Mouse (Mus musculus) MEL (cell line): Measurements from ENCODE around the gene Macf1.

Experiments
- CTCF ChIP-seq, 3 experiments: IDR thresholded peaks in 2 of 3; conservative IDR thresholded peaks in 1 of 3; 2 replicates each; pipeline ENCODE4 v1.5.1; 2011 to 2012; ENCODE audit warnings: low read length in 3 of 3, low read depth in 2 of 3, mild to moderate bottlenecking in 2 of 3, improper control_type of control experiment in 1 of 3, inconsistent platforms in 1 of 3, mixed read lengths in 1 of 3, moderate library complexity in 1 of 3; ENCODE audit not compliant: control insufficient read depth in 1 of 3, insufficient read depth in 1 of 3, poor library complexity in 1 of 3, severe bottlenecking in 1 of 3
- E2F4 ChIP-seq: IDR thresholded peaks from 2 replicates; pipeline ENCODE4 v1.6.1; 2011; ENCODE audit warnings: low read depth, low read length, improper control_type of control experiment, borderline replicate concordance
- EP300 ChIP-seq, 2 experiments: IDR thresholded peaks; 2 replicates each; pipeline ENCODE4 v1.6.1; 2011; ENCODE audit warnings: improper control_type of control experiment in 2 of 2, low read length in 2 of 2, low read depth in 1 of 2, mild to moderate bottlenecking in 1 of 2
- ETS1 ChIP-seq: IDR thresholded peaks from 2 replicates; pipeline ENCODE4 v1.6.1; 2012; ENCODE audit warnings: low read depth, mild to moderate bottlenecking, inconsistent platforms, low read length, improper control_type of control experiment, moderate library complexity
- MAX ChIP-seq: IDR thresholded peaks from 2 replicates; pipeline ENCODE4 v1.6.1; 2011; ENCODE audit warnings: low read length, improper control_type of control experiment
- MEF2A ChIP-seq: IDR thresholded peaks from 2 replicates; pipeline ENCODE4 v1.6.1; 2014; ENCODE audit warnings: low read depth, mild to moderate bottlenecking, inconsistent platforms, low read length, improper control_type of control experiment; ENCODE audit not compliant: poor library complexity, insufficient replicate concordance, severe bottlenecking; ENCODE audit errors: extremely low read depth
- NELFE ChIP-seq: IDR thresholded peaks from 2 replicates; pipeline ENCODE4 v1.6.1; 2011; ENCODE audit warnings: low read depth, low read length, improper control_type of control experiment
- POLR2A ChIP-seq, 2 experiments: IDR thresholded peaks; 2 replicates each; pipeline ENCODE4 v1.6.1; 2011 to 2012; ENCODE audit warnings: low read length in 2 of 2, mild to moderate bottlenecking in 2 of 2, control low read depth in 1 of 2, improper control_type of control experiment in 1 of 2, low read depth in 1 of 2, moderate library complexity in 1 of 2; ENCODE audit not compliant: control insufficient read depth in 1 of 2, insufficient read depth in 1 of 2, poor library complexity in 1 of 2
- ZC3H11A ChIP-seq: IDR thresholded peaks from 2 replicates; pipeline ENCODE4 v1.6.1; 2012; ENCODE audit warnings: low read depth, mild to moderate bottlenecking, inconsistent platforms, low read length, improper control_type of control experiment
- ZKSCAN1 ChIP-seq: IDR thresholded peaks from 2 replicates; pipeline ENCODE4 v1.6.1; 2012; ENCODE audit warnings: low read depth, mild to moderate bottlenecking, inconsistent platforms, low read length, improper control_type of control experiment, moderate library complexity
- ZNF384 ChIP-seq: IDR thresholded peaks from 2 replicates; pipeline ENCODE4 v1.6.1; 2012; ENCODE audit warnings: low read depth, mild to moderate bottlenecking, inconsistent platforms, low read length, improper control_type of control experiment

GRCm38 (mm10) chr4:123314497-123314896, 369.7 kb downstream of the Macf1 start:
- TF ChIP-seq MAX = no peak
- no peak for TF ChIP-seq E2F4
- no peak for TF ChIP-seq MEF2A
- TF ChIP-seq CTCF (IDR thresholded peaks at IDR 0.05 in 2 of 3, conservative IDR thresholded peaks at IDR 0.05 in 1 of 3; ENCODE audit: control insufficient read depth in 1 of 3, insufficient read depth in 1 of 3, low read depth in 2 of 3, low read length in 3 of 3, poor library complexity in 1 of 3, severe bottlenecking in 1 of 3) = no peak
- TF ChIP-seq POLR2A (IDR thresholded peaks at IDR 0.05; ENCODE audit: control insufficient read depth in 1 of 2, insufficient read depth in 1 of 2, low read depth in 1 of 2, low read length in 2 of 2, poor library complexity in 1 of 2) = no peak
- no peak for TF ChIP-seq ZNF384
- TF ChIP-seq EP300 (IDR thresholded peaks at IDR 0.05; ENCODE audit: low read depth in 1 of 2, low read length in 2 of 2) = no peak
- no peak for TF ChIP-seq ZKSCAN1
- TF ChIP-seq ZC3H11A = no peak
- TF ChIP-seq ETS1 = no peak
- TF ChIP-seq NELFE = no peak
